Mouse (Mus musculus) adrenal gland, postnatal 14 days (tissue): ENCODE results near the gene Nmt1. TPM values are rescaled to one million over a fixed set of nuclear protein-coding genes. Genes with fewer than 3 reads are reported as not detected.

Experiments used
- DNase-seq: peaks from one replicate; pipeline ENCODE4 v3.0.0; 2021; ENCODE audit warnings: mixed read lengths
- total RNA-seq: library from RNA; stranded (reverse); gene quantifications from 2 replicates; pipeline ENCODE4 v1.2.3, GENCODE M21; 2021

The Nmt1 gene
- total RNA-seq, 1 experiment from 2014 or later, result 93.1 TPM

- no peak for DNase-seq
These were observed 22.6 kb upstream of the Nmt1 start for GRCm38 (mm10) chr11:103005254-103005981.

GRCm38 (mm10) chr11:103006286-103007000, 21.5 kb upstream of the Nmt1 start:
- DNase-seq, result no peak

GRCm38 (mm10) chr11:103007001-103007340, 21.0 kb upstream of the Nmt1 start:
- no peak for DNase-seq

- DNase-seq, result no peak
These were observed 19.4 kb upstream of the Nmt1 start for GRCm38 (mm10) chr11:103008558-103008957.

GRCm38 (mm10) chr11:103009208-103009607, 18.8 kb upstream of the Nmt1 start:
- DNase-seq, result no peak

- DNase-seq, result no peak
These were observed 17.4 kb upstream of the Nmt1 start for GRCm38 (mm10) chr11:103010454-103011205.

GRCm38 (mm10) chr11:103011206-103011497, 16.8 kb upstream of the Nmt1 start:
- DNase-seq, result no peak

- no peak for DNase-seq
These were observed 11.8 kb upstream of the Nmt1 start for GRCm38 (mm10) chr11:103015881-103016825.

GRCm38 (mm10) chr11:103016930-103017329, 11.1 kb upstream of the Nmt1 start:
- peak; percentile 99 for DNase-seq

- DNase-seq, result no peak
These were observed 10.3 kb upstream of the Nmt1 start for GRCm38 (mm10) chr11:103017661-103018060.

GRCm38 (mm10) chr11:103018860-103019259, 9.1 kb upstream of the Nmt1 start:
- DNase-seq, result peak; percentile 43

- no peak for DNase-seq
These were observed 8.7 kb upstream of the Nmt1 start for GRCm38 (mm10) chr11:103019325-103019724.

- DNase-seq, result no peak
These were observed 7.2 kb upstream of the Nmt1 start for GRCm38 (mm10) chr11:103020713-103021335.

GRCm38 (mm10) chr11:103023974-103024373, 4.0 kb upstream of the Nmt1 start:
- DNase-seq, result no peak

- DNase-seq, result no peak
These were observed 1.1 kb upstream of the Nmt1 start for GRCm38 (mm10) chr11:103026901-103027300.

- DNase-seq, result no peak
These were observed 317 bp upstream of the Nmt1 start for GRCm38 (mm10) chr11:103027570-103028175.

GRCm38 (mm10) chr11:103033030-103033429, 5.0 kb downstream of the Nmt1 start:
- no peak for DNase-seq

- DNase-seq, result no peak
These were observed 7.0 kb downstream of the Nmt1 start for GRCm38 (mm10) chr11:103035007-103035406.

- DNase-seq, result peak; percentile 40
These were observed 9.0 kb downstream of the Nmt1 start for GRCm38 (mm10) chr11:103036881-103037465.

- no peak for DNase-seq
These were observed 10.0 kb downstream of the Nmt1 start for GRCm38 (mm10) chr11:103038037-103038436.

- no peak for DNase-seq
These were observed 14.8 kb downstream of the Nmt1 start for GRCm38 (mm10) chr11:103042828-103043227.
